Mouse (Mus musculus) neural tube, embryonic 12.5 days (tissue): ENCODE results near the gene Cox8c. TPM values are rescaled to one million over a fixed set of nuclear protein-coding genes. Genes with fewer than 3 reads are reported as not detected.

Source experiments
- ATAC-seq: fragments of 200-750 bp; cut with Nextera tagmentation; 2 replicates; pipeline ENCODE4 v1.8.0; 2017; ENCODE audit warnings: low read depth, mild to moderate bottlenecking, moderate TSS enrichment, moderate library complexity; ENCODE audit not compliant: low FRiP score
- H3K27ac ChIP-seq: fragments of 300-500 bp; sonication (generic); 2 replicates; pipeline ENCODE4 v1.5.1; 2016
- H3K27me3 ChIP-seq: fragments of 300-500 bp; sonication (generic); replicated peaks from 2 replicates; pipeline ENCODE4 v1.6.1; 2016; ENCODE audit warnings: mild to moderate bottlenecking
- H3K36me3 ChIP-seq: fragments of 300-500 bp; sonication (generic); 2 replicates; pipeline ENCODE4 v1.6.1; 2016; ENCODE audit warnings: mild to moderate bottlenecking
- H3K4me1 ChIP-seq: fragments of 300-500 bp; sonication (generic); 2 replicates; pipeline ENCODE4 v1.6.1; 2016
- H3K4me2 ChIP-seq: fragments of 300-500 bp; sonication (generic); replicated peaks from 2 replicates; pipeline ENCODE4 v1.6.1; 2016; ENCODE audit warnings: mild to moderate bottlenecking
- H3K4me3 ChIP-seq: fragments of 300-500 bp; sonication (generic); 2 replicates; pipeline ENCODE4 v1.5.1; 2016
- H3K9ac ChIP-seq: fragments of 300-500 bp; sonication (generic); 2 replicates; pipeline ENCODE4 v1.6.1; 2016; ENCODE audit warnings: mild to moderate bottlenecking
- H3K9me3 ChIP-seq: fragments of 300-500 bp; sonication (generic); 2 replicates; pipeline ENCODE4 v1.6.1; 2016; ENCODE audit warnings: mild to moderate bottlenecking
- WGBS: fragments of 180-500 bp; shearing (Covaris S2); methylation state at CpG from one replicate; pipeline ENCODE4 v1.1.7; 2016; 5-methylcytosine and 5-hydroxymethylcytosine counted together
- polyA plus RNA-seq: library from polyadenylated mRNA; unstranded; fragments of >200 nt; fragmentation: Nextera tagmentation; extraction: Ambion mirVana; gene quantifications from 2 replicates; pipeline ENCODE4 v1.2.1, GENCODE M21; 2016

Cox8c gene
- not detected in 2 replicates for polyA plus RNA-seq

DNA sequence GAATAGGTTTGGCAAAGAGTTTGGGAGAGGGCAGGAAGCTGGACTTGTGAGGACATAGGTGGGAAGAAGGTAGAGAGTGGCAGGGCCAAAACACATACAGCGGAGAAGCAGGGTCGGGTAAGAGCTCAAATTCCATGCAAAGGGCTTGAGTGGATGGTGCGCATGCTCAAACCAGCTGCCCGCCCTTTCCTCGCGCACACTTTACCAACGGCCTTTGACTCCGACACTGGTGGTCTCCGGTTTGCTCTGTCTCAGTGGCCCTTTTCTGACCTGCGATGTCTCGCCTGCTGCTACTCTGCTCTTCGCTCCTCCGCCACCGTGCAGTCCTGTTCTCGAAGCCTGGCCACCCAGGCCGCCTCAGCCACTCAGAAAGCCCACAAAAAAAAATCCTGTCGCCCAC is at the start of gene Cox8c:
Gene Cox8c, plus strand, starts transcription at position 226 of the 400 bp plus-strand sequence.
- no peak for ATAC-seq
- Histone ChIP-seq H3K4me1 (no peaks in the 10 kb centered on the region), H3K9me3 (no peaks in the 10 kb centered on the region), H3K4me2 (no peak within 1 kb of the TSS), H3K27me3 (no peaks in the 10 kb centered on the region), H3K36me3 (no peaks in the 10 kb centered on the region), H3K9ac (no peak within 1 kb of the TSS), H3K27ac (no peak within 1 kb of the TSS), H3K4me3 (no peak within 1 kb of the TSS)
- 93% methylated on average over 17 of the region's 17 CpGs for WGBS

DNA sequence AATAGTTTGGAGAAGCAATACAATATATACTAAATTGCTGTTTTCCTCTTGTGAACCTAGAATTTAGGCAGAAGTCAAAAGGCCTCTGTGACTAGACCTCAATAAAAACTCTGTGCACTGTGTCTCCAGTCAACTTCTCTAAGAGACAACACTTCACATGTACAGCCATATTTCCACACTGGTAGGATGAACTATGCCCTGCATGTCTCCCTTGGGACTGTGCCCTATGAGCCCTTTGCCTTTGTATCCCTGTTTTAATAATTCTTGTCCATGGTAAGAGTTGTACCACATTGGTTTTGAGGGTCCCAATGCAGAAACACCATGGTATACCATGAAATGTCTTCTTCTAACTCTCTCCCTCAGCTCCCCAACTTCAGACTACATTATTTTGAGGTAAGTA is 38.3 kb upstream of the Cox8c start:
- no peak overlapping the region for H3K9ac ChIP-seq
- ATAC-seq: no peak
- no peak overlapping the region for H3K4me3 ChIP-seq
- H3K27me3 ChIP-seq: no peaks in the 10 kb centered on the region
- no peak overlapping the region for H3K4me2 ChIP-seq
- H3K4me1 ChIP-seq: no peaks in the 10 kb centered on the region
- H3K9me3 ChIP-seq: no peaks in the 10 kb centered on the region
- H3K36me3 ChIP-seq: no peaks in the 10 kb centered on the region
- no peak overlapping the region for H3K27ac ChIP-seq

DNA sequence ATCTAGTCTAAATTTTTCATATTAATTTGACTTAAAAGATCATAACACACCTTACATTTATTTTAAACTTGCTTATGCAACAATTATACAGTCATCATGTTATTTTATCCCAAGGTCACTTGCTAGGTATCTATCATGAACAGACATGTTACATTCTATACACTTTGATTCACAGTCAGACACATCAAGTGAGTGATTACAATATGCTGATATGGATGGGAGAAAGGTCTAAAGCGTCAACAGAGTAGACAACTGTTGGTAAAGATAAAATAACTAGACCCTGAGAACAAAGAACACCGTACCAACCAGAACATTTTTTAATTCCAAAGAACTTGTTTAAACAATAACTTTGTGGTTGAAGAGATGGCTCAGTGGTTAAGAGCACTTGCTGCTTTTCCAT is 29.3 kb upstream of the Cox8c start:
- H3K4me1 ChIP-seq: no peaks in the 10 kb centered on the region
- H3K36me3 ChIP-seq: no peaks in the 10 kb centered on the region
- no peak for ATAC-seq
- WGBS: 99% methylated on average over 2 of the region's 2 CpGs
- no peaks in the 10 kb centered on the region for H3K9me3 ChIP-seq
- no peak overlapping the region for H3K27ac ChIP-seq
- H3K9ac ChIP-seq: no peak overlapping the region
- no peak overlapping the region for H3K4me2 ChIP-seq
- no peak overlapping the region for H3K4me3 ChIP-seq
- H3K27me3 ChIP-seq: no peaks in the 10 kb centered on the region

DNA sequence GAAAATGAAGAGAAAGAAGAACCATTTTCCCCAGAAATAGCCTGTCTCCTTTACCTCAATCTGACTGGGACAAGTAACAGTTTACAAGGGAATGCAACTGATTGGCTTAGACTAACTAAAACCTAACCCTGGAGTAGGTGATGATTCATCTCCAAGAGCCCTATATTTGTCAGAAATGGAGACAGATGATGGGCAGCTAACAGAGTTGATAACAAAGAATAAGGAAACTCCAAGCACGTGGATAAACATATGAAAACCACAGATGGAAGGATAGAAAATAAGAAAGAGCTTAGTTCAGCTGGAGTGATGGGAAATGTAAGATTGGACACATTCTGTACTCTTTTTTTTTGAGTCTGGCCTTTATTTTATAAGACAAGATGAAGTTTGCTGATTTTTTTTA is 28.6 kb upstream of the Cox8c start:
- Histone ChIP-seq H3K9me3 (no peaks in the 10 kb centered on the region), H3K9ac (no peak overlapping the region), H3K27me3 (no peaks in the 10 kb centered on the region), H3K4me1 (no peaks in the 10 kb centered on the region), H3K4me2 (no peak overlapping the region), H3K27ac (no peak overlapping the region), H3K4me3 (no peak overlapping the region), H3K36me3 (no peaks in the 10 kb centered on the region)
- ATAC-seq: no peak
- WGBS: 94% methylated on average over 1 of the region's 1 CpGs

DNA sequence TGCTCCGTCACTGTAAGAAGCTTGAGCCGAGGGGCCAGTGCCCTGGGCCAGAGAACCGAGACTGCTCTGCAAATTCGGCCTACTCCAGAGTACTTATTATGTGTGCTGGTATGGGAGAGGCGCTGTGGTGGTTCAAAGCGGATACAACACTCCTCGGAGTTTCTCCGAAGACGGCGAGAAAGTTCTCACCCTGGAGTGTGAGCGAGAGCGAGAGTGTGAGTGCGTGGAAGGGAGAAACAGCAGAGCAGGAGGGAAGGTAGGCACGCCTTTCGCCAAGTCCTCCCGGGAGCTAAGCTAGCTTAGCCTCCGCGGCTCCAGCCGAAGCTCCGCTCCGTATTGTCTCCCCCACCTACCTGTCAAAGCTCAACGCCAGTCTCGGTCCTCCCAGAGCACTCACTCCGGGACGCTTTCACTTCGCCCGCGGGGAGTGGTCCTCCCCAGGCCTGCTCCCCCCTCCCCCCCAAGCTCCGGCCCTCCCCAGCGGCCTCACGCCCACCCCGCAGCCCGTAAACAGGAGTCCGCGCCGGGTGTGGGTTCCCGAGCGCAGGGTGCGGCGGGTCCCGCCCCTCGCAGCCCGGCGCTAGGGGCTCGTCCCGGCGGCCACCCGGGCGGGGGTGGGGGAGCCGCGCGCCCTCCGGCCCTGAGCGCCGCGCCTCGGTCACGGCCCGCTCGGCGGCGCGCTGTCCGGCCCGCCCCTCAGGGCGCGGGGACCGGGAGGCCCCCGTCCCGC is 21.6 kb upstream of the Cox8c start:
- peak; percentile 83 for ATAC-seq
- Histone ChIP-seq H3K4me2 (peak overlapping the region; percentile 80), H3K9ac (peak overlapping the region; percentile 95), H3K4me3 (peak overlapping the region; percentile 97), H3K27me3 (no peaks in the 10 kb centered on the region), H3K36me3 (no peaks in the 10 kb centered on the region), H3K4me1 (peaks cover 15% of the 10 kb centered on the region), H3K9me3 (no peaks in the 10 kb centered on the region), H3K27ac (peak overlapping the region; percentile 91)
- under 1% methylated on average over 68 of the region's 70 CpGs for WGBS

DNA sequence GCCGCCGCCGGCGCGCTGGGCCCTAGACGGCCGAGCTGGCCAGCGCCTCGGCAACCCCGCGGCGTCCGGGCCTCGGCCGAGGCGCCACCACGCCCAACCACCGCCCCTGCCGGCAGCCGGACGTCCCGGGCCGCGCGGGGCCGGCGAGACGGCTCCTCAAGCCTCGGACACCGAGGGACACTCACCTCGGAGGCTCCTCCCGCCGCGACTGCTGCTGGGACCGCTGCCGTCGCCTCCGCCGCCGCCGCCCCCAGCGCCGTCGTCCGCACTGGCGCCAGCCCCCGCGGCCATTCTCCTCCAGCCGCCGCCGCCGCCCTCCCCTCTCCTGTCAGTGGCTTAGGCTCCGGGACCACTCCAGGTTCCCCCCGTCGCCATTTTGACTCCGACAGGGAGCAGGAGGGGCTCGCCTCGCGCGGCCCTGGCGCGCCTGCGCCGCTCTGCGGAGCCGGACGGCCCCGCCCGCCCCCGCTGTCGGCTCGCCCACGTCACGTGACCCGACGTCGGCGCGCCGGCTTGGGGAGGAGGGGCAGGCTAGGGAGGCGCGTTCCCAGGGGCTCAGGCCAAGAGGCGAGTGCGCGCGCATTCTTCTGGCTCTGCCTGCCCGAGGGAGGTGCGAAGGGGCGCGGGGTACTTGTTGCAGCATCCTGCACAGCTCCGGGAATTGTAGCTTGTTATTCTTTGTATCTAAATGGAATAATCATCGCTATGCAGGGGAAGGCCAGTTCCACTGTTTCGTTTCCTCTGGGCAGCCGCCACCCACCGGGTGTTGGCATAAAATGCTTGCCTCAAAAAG is 20.9 kb upstream of the Cox8c start, which contains the start of gene Btbd7:
Gene Btbd7, minus strand, starts transcription at position 441 of the 793 bp plus-strand sequence.
- Histone ChIP-seq H3K4me3 (peak within 1 kb of the TSS; percentile 97), H3K27ac (peak within 1 kb of the TSS; percentile 91), H3K9me3 (no peaks in the 10 kb centered on the region), H3K9ac (peak within 1 kb of the TSS; percentile 95), H3K4me2 (peak within 1 kb of the TSS; percentile 80), H3K27me3 (no peaks in the 10 kb centered on the region), H3K4me1 (peaks cover 15% of the 10 kb centered on the region), H3K36me3 (no peaks in the 10 kb centered on the region)
- WGBS: under 1% methylated on average over 95 of the region's 95 CpGs
- ATAC-seq: peak; percentile 99

DNA sequence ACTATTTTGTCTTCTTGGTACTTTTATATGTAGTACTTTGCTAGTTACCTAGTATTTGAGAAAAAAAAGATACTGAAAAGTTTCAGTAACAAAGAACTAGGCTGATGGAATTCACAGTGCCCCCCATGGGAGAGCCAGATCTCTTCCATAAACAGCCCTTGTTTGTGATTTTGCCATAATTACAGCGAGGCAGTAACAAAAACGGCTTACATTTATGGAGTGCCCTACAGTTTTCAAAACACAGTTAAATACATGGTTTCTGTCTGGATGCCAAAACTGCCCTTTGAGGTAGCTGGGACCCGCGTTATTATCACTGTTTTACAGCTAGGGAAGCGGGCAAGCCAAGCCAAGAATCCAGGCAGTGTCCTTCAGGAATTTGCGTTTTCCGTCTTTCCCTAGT is 20.2 kb upstream of the Cox8c start:
- peaks cover 15% of the 10 kb centered on the region for H3K4me1 ChIP-seq
- H3K4me2 ChIP-seq: peak overlapping the region; percentile 80
- H3K27ac ChIP-seq: no peak overlapping the region
- no peak for ATAC-seq
- H3K36me3 ChIP-seq: no peaks in the 10 kb centered on the region
- H3K27me3 ChIP-seq: no peaks in the 10 kb centered on the region
- peak overlapping the region; percentile 97 for H3K4me3 ChIP-seq
- peak overlapping the region; percentile 44; the same call in 1 of the 2 replicates for H3K9ac ChIP-seq
- no peaks in the 10 kb centered on the region for H3K9me3 ChIP-seq
- 41% methylated on average over 7 of the region's 7 CpGs for WGBS

DNA sequence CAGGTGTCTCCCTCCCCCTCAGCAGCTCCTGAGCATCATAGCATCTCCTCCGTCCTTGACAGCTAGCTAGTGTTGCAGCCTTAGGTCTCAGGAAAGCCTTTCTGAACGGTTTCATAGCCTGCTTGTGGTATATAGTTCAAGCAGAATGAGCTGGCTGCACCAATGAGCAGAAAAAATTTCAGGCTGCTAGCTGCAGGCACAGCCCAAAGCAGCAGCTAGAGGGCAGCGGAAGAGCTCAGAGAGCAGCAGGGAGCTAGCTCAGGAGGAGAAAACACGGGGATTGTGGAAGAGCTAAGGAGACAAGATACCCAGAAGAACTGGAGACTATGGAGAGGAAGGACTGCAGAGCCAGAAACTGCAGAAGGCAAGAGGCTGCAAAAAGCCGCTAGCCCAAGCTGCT is 13.4 kb upstream of the Cox8c start:
- H3K36me3 ChIP-seq: no peaks in the 10 kb centered on the region
- no peak for ATAC-seq
- H3K27ac ChIP-seq: no peak overlapping the region
- 14% methylated on average over 5 of the region's 5 CpGs for WGBS
- H3K4me2 ChIP-seq: no peak overlapping the region
- H3K4me1 ChIP-seq: no peaks in the 10 kb centered on the region
- no peak overlapping the region for H3K4me3 ChIP-seq
- no peaks in the 10 kb centered on the region for H3K9me3 ChIP-seq
- H3K9ac ChIP-seq: no peak overlapping the region
- H3K27me3 ChIP-seq: no peaks in the 10 kb centered on the region

DNA sequence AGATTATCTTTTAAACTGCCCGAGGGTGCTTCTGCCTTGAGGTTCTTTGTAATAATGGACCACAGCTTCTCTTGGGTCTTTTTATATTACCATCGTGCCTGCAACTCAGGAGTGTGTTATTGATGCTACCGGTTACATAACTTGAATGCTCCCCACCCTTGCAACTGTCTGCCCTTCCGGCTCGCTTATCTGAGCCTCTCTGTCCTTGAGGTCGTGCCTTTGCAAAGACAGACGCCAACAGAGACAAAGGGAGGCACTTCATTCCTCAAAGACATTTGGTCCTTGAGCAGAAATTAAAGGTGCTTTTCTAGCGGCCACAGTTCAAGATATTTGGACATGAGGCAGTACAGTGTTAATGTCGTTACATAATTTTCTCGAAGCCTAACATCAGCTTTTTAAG is 11.8 kb upstream of the Cox8c start:
- H3K9me3 ChIP-seq: no peaks in the 10 kb centered on the region
- no peaks in the 10 kb centered on the region for H3K4me1 ChIP-seq
- ATAC-seq: no peak
- H3K4me2 ChIP-seq: no peak overlapping the region
- no peaks in the 10 kb centered on the region for H3K27me3 ChIP-seq
- WGBS: 53% methylated on average over 10 of the region's 10 CpGs
- H3K9ac ChIP-seq: no peak overlapping the region
- H3K27ac ChIP-seq: no peak overlapping the region
- H3K36me3 ChIP-seq: no peaks in the 10 kb centered on the region
- H3K4me3 ChIP-seq: no peak overlapping the region

DNA sequence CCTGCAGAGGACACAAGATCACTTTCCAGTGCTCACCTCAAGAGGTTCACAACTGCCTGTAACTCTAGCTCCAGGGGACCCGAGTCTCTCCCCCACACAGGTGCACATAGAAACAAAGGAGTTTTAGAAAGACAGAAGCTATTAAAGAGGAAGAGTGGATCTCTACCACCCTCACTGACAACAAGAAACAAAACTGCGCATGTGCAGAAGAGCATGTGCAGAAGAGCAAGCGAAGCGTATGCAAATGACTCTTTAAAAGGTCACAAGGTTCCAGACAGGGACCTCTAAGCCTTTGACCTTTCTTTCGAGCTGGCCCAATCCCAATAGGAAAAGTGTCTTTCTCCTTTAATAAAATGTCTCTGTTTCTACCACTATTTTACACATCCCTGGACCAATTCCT is 10.5 kb upstream of the Cox8c start:
- Histone ChIP-seq H3K27ac (no peak overlapping the region), H3K9me3 (no peaks in the 10 kb centered on the region), H3K4me2 (no peak overlapping the region), H3K4me1 (no peaks in the 10 kb centered on the region), H3K9ac (no peak overlapping the region), H3K27me3 (no peaks in the 10 kb centered on the region), H3K4me3 (no peak overlapping the region), H3K36me3 (no peaks in the 10 kb centered on the region)
- 59% methylated on average over 5 of the region's 5 CpGs for WGBS
- no peak for ATAC-seq

DNA sequence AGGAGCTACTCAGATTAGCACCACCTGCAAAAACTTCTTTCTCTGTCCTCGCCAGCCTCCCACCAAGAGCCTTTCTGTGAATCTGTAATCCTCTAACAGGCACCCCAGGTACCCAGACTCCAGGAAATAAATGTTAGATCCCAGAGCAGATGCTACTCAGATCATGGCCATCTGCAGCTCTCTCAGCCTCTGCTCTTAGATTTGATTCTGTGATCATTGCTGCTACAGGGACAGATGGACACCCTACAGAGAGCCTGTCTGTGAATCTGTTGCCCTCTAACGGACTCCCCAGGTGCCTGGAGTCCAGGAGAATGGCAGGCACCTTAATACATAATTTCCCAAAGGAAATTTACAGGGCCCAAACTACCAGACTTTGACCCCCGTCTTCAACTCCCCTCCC is 9.1 kb downstream of the Cox8c start:
- 59% methylated on average over 3 of the region's 3 CpGs for WGBS
- H3K36me3 ChIP-seq: no peaks in the 10 kb centered on the region
- H3K9me3 ChIP-seq: no peaks in the 10 kb centered on the region

DNA sequence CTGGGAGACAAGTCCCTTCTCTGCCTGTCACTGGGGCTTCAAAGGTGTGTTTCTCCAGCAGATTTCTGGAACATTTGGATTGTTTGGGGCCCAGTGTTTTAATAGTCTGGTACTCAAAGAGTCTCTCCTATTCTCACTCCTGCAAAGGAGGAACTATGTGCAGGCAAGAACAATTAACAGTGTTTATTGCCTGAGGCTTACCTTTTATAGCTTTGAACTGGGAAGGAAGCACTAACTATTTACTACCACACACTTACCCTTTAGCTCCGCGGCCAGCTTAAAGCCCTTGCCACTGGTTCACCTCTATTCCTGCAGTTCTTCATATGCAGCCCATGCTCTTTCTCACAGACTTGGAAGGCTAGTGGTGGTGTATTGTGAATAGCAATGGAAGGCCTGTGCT is 17.0 kb downstream of the Cox8c start:
- no peak overlapping the region for H3K4me3 ChIP-seq
- no peaks in the 10 kb centered on the region for H3K36me3 ChIP-seq
- ATAC-seq: no peak
- no peaks in the 10 kb centered on the region for H3K9me3 ChIP-seq
- no peak overlapping the region for H3K9ac ChIP-seq
- WGBS: 33% methylated on average over 2 of the region's 2 CpGs
- no peak overlapping the region for H3K27ac ChIP-seq
- no peaks in the 10 kb centered on the region for H3K4me1 ChIP-seq
- H3K27me3 ChIP-seq: no peaks in the 10 kb centered on the region
- H3K4me2 ChIP-seq: no peak overlapping the region

More for the DNA sequence above, 9.1 kb downstream of the Cox8c start:
- no peak for ATAC-seq
- Histone ChIP-seq H3K4me1 (no peaks in the 10 kb centered on the region), H3K4me3 (no peak overlapping the region), H3K27ac (no peak overlapping the region), H3K9ac (no peak overlapping the region), H3K4me2 (no peak overlapping the region), H3K27me3 (no peaks in the 10 kb centered on the region)
